Mouse (Mus musculus) MEL (cell line): ENCODE measurements around the gene Keap1. TPM values are rescaled to one million over a fixed set of nuclear protein-coding genes. Genes with fewer than 3 reads are reported as not detected.

Experiments
- polyA plus RNA-seq, 2 experiments: library from polyadenylated mRNA; stranded (reverse) in 1 of 2; unstranded in 1 of 2; fragments of >175 nt in 1 of 2; fragments of >200 nt in 1 of 2; gene quantifications; 2 replicates each; pipeline versions ENCODE4 v1.2.1 to v1.2.4; 2012; ENCODE audit warnings: low replicate concordance in 2 of 2, low read depth in 1 of 2; ENCODE audit not compliant: insufficient read length in 2 of 2, insufficient read depth in 1 of 2, missing spikeins in 1 of 2
- total RNA-seq: library from RNA; depleted of rRNA; stranded (reverse); fragments of 300-350 nt; gene quantifications from 2 replicates; pipeline ENCODE4 v1.2.3, GENCODE M21; 2012; rRNA removed

Keap1 gene
- total and polyA plus RNA-seq, 3 experiments = 67.5 to 174 (median 171) TPM

Other genes with a start within 250 kb of the Keap1 start
- gene Mrpl4, start 236.6 kb downstream of the Keap1 start, total RNA-seq = 280 and 282 TPM in 2 replicates
- gene Mrpl4, start 236.6 kb downstream of the Keap1 start, polyA plus RNA-seq = 100 to 1,000 TPM in 1 of 2 experiments, not detected in 1; 474 TPM
- gene Icam1, start 223.4 kb downstream of the Keap1 start, total RNA-seq = 24.4 and 26.0 TPM in 2 replicates
- gene Icam1, start 223.4 kb downstream of the Keap1 start, polyA plus RNA-seq = 10 to 100 TPM in 1 of 2 experiments, not detected in 1; 31.0 TPM
- 259 and 260 TPM in 2 replicates for gene Icam4, start 210.0 kb downstream of the Keap1 start, total RNA-seq
- gene Icam4, start 210.0 kb downstream of the Keap1 start, polyA plus RNA-seq = 100 to 1,000 TPM; 193 to 268 TPM
- gene Icam5, start 207.3 kb downstream of the Keap1 start, total RNA-seq = 4.8 TPM in 2 replicates
- 1 to 10 TPM in 1 of 2 experiments, not detected in 1; 9.5 TPM for gene Icam5, start 207.3 kb downstream of the Keap1 start, polyA plus RNA-seq
- gene Zglp1, start 172.3 kb downstream of the Keap1 start, total RNA-seq = 1.1 and 1.5 TPM in 2 replicates
- 1 to 10 TPM in 1 of 2 experiments, not detected in 1; 8.0 TPM for gene Zglp1, start 172.3 kb downstream of the Keap1 start, polyA plus RNA-seq
- 4.6 and 6.4 TPM in 2 replicates for gene Gm49373, start 166.3 kb downstream of the Keap1 start, total RNA-seq
- 1 to 10 TPM in 1 of 2 experiments, not detected in 1; 8.3 TPM for gene Gm49373, start 166.3 kb downstream of the Keap1 start, polyA plus RNA-seq
- gene Fdx1l, start 165.7 kb downstream of the Keap1 start, total RNA-seq = 198 and 247 TPM in 2 replicates
- 100 to 1,000 TPM; 305 to 361 TPM for gene Fdx1l, start 165.7 kb downstream of the Keap1 start, polyA plus RNA-seq
- 42.1 and 47.8 TPM in 2 replicates for gene Gm38431, start 147.4 kb downstream of the Keap1 start, total RNA-seq
- gene Gm38431, start 147.4 kb downstream of the Keap1 start, polyA plus RNA-seq = 100 to 1,000 TPM in 1 of 2 experiments, 10 to 100 TPM in 1; 38.9 to 191 TPM
- gene Raver1, start 147.4 kb downstream of the Keap1 start, total RNA-seq = 50.0 and 60.1 TPM in 2 replicates
- 100 to 1,000 TPM in 1 of 2 experiments, not detected in 1; 291 TPM for gene Raver1, start 147.4 kb downstream of the Keap1 start, polyA plus RNA-seq
- gene Tyk2, start 108.1 kb downstream of the Keap1 start, total RNA-seq = 43.8 and 45.6 TPM in 2 replicates
- gene Tyk2, start 108.1 kb downstream of the Keap1 start, polyA plus RNA-seq = 10 to 100 TPM in 1 of 2 experiments, not detected in 1; 63.3 TPM
- 751 and 779 TPM in 2 replicates for gene Cdc37, start 89.4 kb downstream of the Keap1 start, total RNA-seq
- 1,000 to 10,000 TPM in 1 of 2 experiments, 100 to 1,000 TPM in 1; 914 to 1,631 TPM for gene Cdc37, start 89.4 kb downstream of the Keap1 start, polyA plus RNA-seq
- gene Pde4a, start 73.6 kb downstream of the Keap1 start, total RNA-seq = 13.8 and 16.6 TPM in 2 replicates
- 10 to 100 TPM; 45.6 to 53.9 TPM for gene Pde4a, start 73.6 kb downstream of the Keap1 start, polyA plus RNA-seq
- 0.04 TPM in 1 of 2 replicates, not detected in the other for gene S1pr5, start 9.1 kb upstream of the Keap1 start, total RNA-seq
- gene S1pr5, start 9.1 kb upstream of the Keap1 start, polyA plus RNA-seq = under 1 TPM in 1 of 2 experiments, not detected in 1; 0.08 TPM
- gene Atg4d, start 25.9 kb upstream of the Keap1 start, total RNA-seq = 76.4 and 83.9 TPM in 2 replicates
- gene Atg4d, start 25.9 kb upstream of the Keap1 start, polyA plus RNA-seq = 10 to 100 TPM in 1 of 2 experiments, not detected in 1; 99.7 TPM
- gene Kri1, start 48.6 kb upstream of the Keap1 start, total RNA-seq = 175 and 199 TPM in 2 replicates
- 100 to 1,000 TPM in 1 of 2 experiments, 10 to 100 TPM in 1; 76.1 to 233 TPM for gene Kri1, start 48.6 kb upstream of the Keap1 start, polyA plus RNA-seq
- 40.1 and 55.2 TPM in 2 replicates for gene Cdkn2d, start 52.0 kb upstream of the Keap1 start, total RNA-seq
- 10 to 100 TPM in 1 of 2 experiments, not detected in 1; 67.9 TPM for gene Cdkn2d, start 52.0 kb upstream of the Keap1 start, polyA plus RNA-seq
- 0.52 and 0.73 TPM in 2 replicates for gene Ap1m2, start 73.0 kb upstream of the Keap1 start, total RNA-seq
- gene Ap1m2, start 73.0 kb upstream of the Keap1 start, polyA plus RNA-seq = 1 to 10 TPM in 1 of 2 experiments, not detected in 1; 1.0 TPM
- 27.3 and 30.7 TPM in 2 replicates for gene Slc44a2, start 81.3 kb upstream of the Keap1 start, total RNA-seq
- 100 to 1,000 TPM in 1 of 2 experiments, not detected in 1; 121 TPM for gene Slc44a2, start 81.3 kb upstream of the Keap1 start, polyA plus RNA-seq
- gene Ilf3, start 128.5 kb upstream of the Keap1 start, total RNA-seq = 210 and 235 TPM in 2 replicates
- gene Ilf3, start 128.5 kb upstream of the Keap1 start, polyA plus RNA-seq = 100 to 1,000 TPM in 1 of 2 experiments, 10 to 100 TPM in 1; 67.4 to 519 TPM
- gene Qtrt1, start 172.5 kb upstream of the Keap1 start, total RNA-seq = 173 and 199 TPM in 2 replicates
- 100 to 1,000 TPM in 1 of 2 experiments, not detected in 1; 244 TPM for gene Qtrt1, start 172.5 kb upstream of the Keap1 start, polyA plus RNA-seq
- 110 and 117 TPM in 2 replicates for gene Dnm2, start 185.5 kb upstream of the Keap1 start, total RNA-seq
- 100 to 1,000 TPM; 237 to 832 TPM for gene Dnm2, start 185.5 kb upstream of the Keap1 start, polyA plus RNA-seq